Mouse (Mus musculus) myocyte (in vitro differentiated cells): ENCODE data around the gene Tmem243.

Experiments used
- MYOD1 ChIP-seq, 3 experiments: IDR thresholded peaks; one replicate each; pipeline ENCODE4 v1.6.1; 2011; ENCODE audit warnings: control low read depth in 2 of 3, low read depth in 2 of 3, mild to moderate bottlenecking in 2 of 3, moderate library complexity in 1 of 3; ENCODE audit not compliant: insufficient read length in 2 of 3, control insufficient read depth in 1 of 3
- MYOG ChIP-seq, 3 experiments: IDR thresholded peaks; one replicate each; pipeline ENCODE4 v1.6.1; 2011; ENCODE audit warnings: control low read depth in 2 of 3, low read depth in 2 of 3, mild to moderate bottlenecking in 2 of 3; ENCODE audit not compliant: insufficient read length in 2 of 3, control insufficient read depth in 1 of 3, insufficient read depth in 1 of 3
- POLR2A ChIP-seq: IDR thresholded peaks from one replicate; pipeline ENCODE4 v1.6.1; 2011; ENCODE audit warnings: low read depth, mild to moderate bottlenecking, control low read depth, moderate library complexity; ENCODE audit not compliant: insufficient read length
- POLR2AphosphoS2 ChIP-seq: IDR thresholded peaks from one replicate; pipeline ENCODE4 v1.6.1; 2011; ENCODE audit warnings: low read depth, control low read depth; ENCODE audit not compliant: insufficient read length
- SRF ChIP-seq: IDR thresholded peaks from one replicate; pipeline ENCODE4 v1.6.1; 2011; ENCODE audit warnings: low read depth; ENCODE audit not compliant: control insufficient read depth, insufficient read length
- TCF12 ChIP-seq: IDR thresholded peaks from one replicate; pipeline ENCODE4 v1.6.1; 2011; ENCODE audit warnings: mild to moderate bottlenecking, control low read depth; ENCODE audit not compliant: poor library complexity, insufficient read depth, severe bottlenecking
- USF1 ChIP-seq: IDR thresholded peaks from one replicate; pipeline ENCODE4 v1.6.1; 2011; ENCODE audit warnings: low read depth, mild to moderate bottlenecking, control low read depth, moderate library complexity

DNA sequence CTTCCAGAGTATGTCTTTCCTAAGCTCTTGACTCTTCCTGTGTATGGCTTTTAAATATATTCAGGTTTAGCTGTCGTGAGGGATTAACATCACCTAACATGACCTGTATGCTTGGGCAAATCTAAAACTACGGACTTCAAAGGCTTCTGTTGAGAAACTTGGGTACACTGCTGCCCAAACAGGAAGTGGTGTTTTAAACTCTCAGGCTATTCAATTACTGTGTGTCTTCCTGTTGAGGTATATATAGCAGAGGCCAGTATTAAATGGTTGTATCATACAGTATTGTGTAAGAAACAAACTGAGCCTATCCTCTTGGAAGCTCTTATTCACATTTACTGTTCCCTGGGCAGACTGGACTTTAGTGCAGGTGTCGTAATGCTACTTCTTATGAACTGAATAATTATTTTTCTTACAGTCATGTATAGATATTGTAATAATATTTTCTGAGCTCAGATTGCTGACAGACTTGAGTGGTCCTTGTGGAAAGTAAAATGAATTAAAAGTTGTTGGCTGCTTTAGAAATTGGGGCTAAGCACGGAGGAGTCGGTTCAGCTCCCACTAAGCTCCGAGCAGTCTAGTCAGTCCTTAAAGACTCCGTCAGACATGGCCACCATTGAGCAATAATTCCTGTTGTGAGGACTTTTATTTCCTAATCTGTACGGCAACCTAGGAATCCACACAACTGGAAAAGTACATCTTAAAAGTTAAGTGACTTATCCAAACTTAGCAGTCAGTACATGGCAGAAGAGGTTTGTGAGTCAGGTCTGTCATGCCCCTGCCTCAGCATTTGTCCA lies 7.0 kb downstream of the Tmem243 start:
- TF ChIP-seq MYOG (IDR thresholded peaks at IDR 0.05; ENCODE audit: control insufficient read depth in 1 of 3, insufficient read depth in 1 of 3, insufficient read length in 2 of 3, low read depth in 2 of 3) (no peak), POLR2A (no peak), TCF12 (no peak), POLR2AphosphoS2 (no peak), MYOD1 (IDR thresholded peaks at IDR 0.05; ENCODE audit: control insufficient read depth in 1 of 3, insufficient read length in 2 of 3, low read depth in 2 of 3) (no peak), USF1 (no peak), SRF (no peak)
